Mouse (Mus musculus) erythroblast, embryonic 14.5 days (primary cell): ENCODE measurements at regions not wholly inside any gene's neighbourhood (a gene's known extent, or its start where the extent isn't known, plus 50 kb on each side); places are given as distances from the start of the nearest gene placed in this dataset.

Experiments
- GATA1 ChIP-seq: IDR thresholded peaks from 2 replicates; pipeline ENCODE4 v1.6.1; 2012; ENCODE audit warnings: low read length, inconsistent platforms, mixed read lengths
- TAL1 ChIP-seq: IDR thresholded peaks from 3 replicates; pipeline ENCODE4 v1.6.1; 2012; ENCODE audit warnings: low read length, inconsistent platforms, mixed read lengths

DNA sequence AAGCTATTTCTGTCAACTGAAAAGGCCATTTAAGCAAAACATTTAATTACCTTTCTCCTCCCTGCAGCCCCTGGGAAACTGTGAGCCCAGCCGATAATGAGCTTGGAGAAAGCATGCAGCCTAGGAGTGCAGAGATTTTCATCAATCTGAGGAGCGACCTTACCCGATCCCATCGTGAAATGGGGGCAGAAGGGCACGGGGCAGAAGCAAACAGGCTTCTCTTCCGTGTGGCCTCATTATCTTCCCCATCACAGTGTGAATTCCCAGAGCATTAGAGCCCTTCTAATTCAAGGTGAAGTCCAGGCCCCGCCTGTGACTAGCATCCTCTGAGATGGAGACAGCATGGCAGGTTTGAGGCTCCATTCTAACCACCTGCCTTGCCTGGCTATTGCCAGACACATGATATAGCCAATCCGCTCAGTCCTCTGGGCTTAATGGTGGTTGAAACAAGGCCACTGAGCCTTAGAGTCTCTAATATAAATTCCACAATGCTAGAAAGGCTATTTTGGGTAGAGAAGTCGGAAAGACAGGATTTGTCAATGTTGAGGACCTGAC, 816.5 kb upstream of the Car8 start:
- TF ChIP-seq TAL1 (no peak), GATA1 (no peak)
